Mouse (Mus musculus): ENCODE results near the gene Cmah. TPM values are rescaled to one million over a fixed set of nuclear protein-coding genes. Genes with fewer than 3 reads are reported as not detected.

Cmah gene
- polyA plus RNA-seq (2012; rRNA removed): 7.9 and 8.3 TPM in 2 replicates

DNA sequence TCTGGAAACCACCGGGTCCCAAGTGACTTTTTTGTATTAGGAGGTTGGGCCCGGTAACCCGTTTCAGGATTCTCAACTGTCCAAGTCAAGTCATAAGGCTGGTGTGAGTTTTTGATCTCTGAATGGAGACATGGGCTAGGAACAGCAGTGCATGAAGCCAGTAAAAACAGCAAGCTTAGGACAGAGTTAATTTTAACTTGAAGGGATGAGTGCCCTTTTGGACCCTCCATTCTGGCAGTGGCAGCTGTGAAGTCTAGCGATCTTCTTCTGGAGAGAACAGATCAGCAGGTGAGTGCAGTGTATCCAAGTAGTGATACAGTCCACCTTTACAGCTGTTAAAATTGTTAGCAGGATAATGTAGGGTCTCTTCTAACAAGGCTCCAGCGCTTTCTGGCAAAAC is at the start of gene Cmah:
Cmah (plus strand) TSS at position 204 of the 400 bp plus-strand sequence.
- Histone ChIP-seq H3K4me3 (ENCODE audit: insufficient read depth, low read depth, low read length) (no peak within 1 kb of the TSS; the same call in 1 of the 2 replicates), H3K4me1 (ENCODE audit: control insufficient read depth, insufficient read depth, low read length) (peaks cover 37% of the 10 kb centered on the region), H3K27ac (ENCODE audit: insufficient read depth, low read depth, low read length) (peak within 1 kb of the TSS; percentile 94), H3K36me3 (ENCODE audit: control insufficient read depth, insufficient read depth, low read length) (no peaks in the 10 kb centered on the region), H3K27me3 (replicated peaks; ENCODE audit: control insufficient read depth, insufficient read depth, low read length) (no peaks in the 10 kb centered on the region)
- DNase-seq: peak; percentile 89
- 50% methylated on average over 5 of the region's 5 CpGs for WGBS
- TF ChIP-seq POLR2A (IDR thresholded peaks at IDR 0.05; ENCODE audit: low read depth, low read length) (no peak), CTCF (conservative IDR thresholded peaks at IDR 0.05; ENCODE audit: insufficient read depth, insufficient read length, low read depth, low read length) (no peak)

GRCm38 (mm10) chr13:24279407-24279761 is 47.8 kb upstream of the Cmah start:
- H3K4me3 ChIP-seq (ENCODE audit: insufficient read depth, low read depth, low read length): peak overlapping the region; percentile 72; the same call in 1 of the 2 replicates
- no peaks in the 10 kb centered on the region for H3K36me3 ChIP-seq (ENCODE audit: control insufficient read depth, insufficient read depth, low read length)
- TF ChIP-seq CTCF (conservative IDR thresholded peaks at IDR 0.05; ENCODE audit: insufficient read depth, insufficient read length, low read depth, low read length) (no peak), POLR2A (IDR thresholded peaks at IDR 0.05; ENCODE audit: low read depth, low read length) (no peak)
- H3K27me3 ChIP-seq (replicated peaks; ENCODE audit: control insufficient read depth, insufficient read depth, low read length): no peaks in the 10 kb centered on the region
- no peak overlapping the region; the same call in 1 of the 2 replicates for H3K27ac ChIP-seq (ENCODE audit: insufficient read depth, low read depth, low read length)
- no peaks in the 10 kb centered on the region for H3K4me1 ChIP-seq (ENCODE audit: control insufficient read depth, insufficient read depth, low read length)
- 44% methylated on average over 11 of the region's 11 CpGs for WGBS
- DNase-seq: no peak

- DNase-seq: peak; percentile 81
- TF ChIP-seq POLR2A (IDR thresholded peaks at IDR 0.05; ENCODE audit: low read depth, low read length) (no peak), CTCF (conservative IDR thresholded peaks at IDR 0.05; ENCODE audit: insufficient read depth, insufficient read length, low read depth, low read length) (no peak)
- 7% methylated on average over 21 of the region's 21 CpGs for WGBS
Observed at GRCm38 (mm10) chr13:24279762-24280438, 47.3 kb upstream of the Cmah start.

DNA sequence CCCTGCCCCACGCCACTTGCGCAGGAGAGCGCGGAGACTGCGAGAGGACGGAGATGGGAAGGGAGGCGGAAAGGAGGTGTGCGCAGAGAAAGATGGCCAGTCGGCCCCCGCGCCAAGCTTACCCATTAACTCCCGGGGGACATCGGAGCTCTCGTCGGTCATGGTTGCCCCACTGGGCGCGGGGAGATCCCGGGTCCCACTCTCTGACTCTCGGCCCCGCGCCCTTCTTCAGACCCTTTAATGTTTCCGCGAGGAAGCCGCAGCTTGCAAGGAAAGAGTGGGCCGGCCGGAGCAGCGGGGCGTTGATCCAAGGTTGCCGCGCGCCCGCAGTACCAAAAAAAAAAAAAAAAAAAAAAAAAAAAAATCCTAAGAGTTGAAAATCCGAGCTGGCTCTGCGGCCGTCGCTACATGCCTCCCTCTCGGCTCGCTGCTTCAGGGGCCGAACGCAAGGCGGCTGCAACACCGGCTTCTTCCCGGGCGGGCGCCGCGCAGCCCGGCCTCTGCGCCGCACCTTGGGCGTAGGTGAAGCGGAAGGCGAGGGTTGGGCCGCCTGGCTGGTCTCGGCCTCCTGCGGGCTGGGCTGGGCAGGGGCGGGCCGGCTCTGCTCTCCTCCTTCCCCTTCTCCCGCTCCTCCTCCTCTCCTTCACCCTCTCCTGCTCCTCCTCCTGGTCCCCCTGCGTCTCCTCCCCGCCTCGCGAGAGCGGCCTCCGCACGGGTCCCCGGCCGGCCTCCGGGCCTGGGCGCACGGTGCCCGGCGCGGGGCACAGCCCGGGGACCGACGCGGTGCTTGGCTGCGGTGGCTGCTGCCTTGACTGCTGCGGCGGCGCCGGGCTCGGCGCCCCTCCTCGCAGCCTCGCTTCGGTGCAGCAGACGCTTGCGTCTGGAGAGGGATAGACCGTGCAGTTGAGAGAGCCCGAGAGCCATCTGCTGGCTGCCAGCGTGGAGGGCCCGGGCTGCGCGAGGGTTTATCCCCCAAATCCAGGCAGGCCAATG is 46.5 kb upstream of the Cmah start, which contains the start of gene Carmil1:
Carmil1 (minus strand) TSS at position 357 of the 993 bp plus-strand sequence.
- TF ChIP-seq POLR2A (IDR thresholded peaks at IDR 0.05; ENCODE audit: low read depth, low read length) (no peak), CTCF (conservative IDR thresholded peaks at IDR 0.05; ENCODE audit: insufficient read depth, insufficient read length, low read depth, low read length) (peak; percentile 61)
- no peaks in the 10 kb centered on the region for H3K27me3 ChIP-seq (replicated peaks; ENCODE audit: control insufficient read depth, insufficient read depth, low read length)
- WGBS: under 1% methylated on average over 85 of the region's 96 CpGs
- H3K4me1 ChIP-seq (ENCODE audit: control insufficient read depth, insufficient read depth, low read length): no peaks in the 10 kb centered on the region
- peak within 1 kb of the TSS; percentile 66 for H3K27ac ChIP-seq (ENCODE audit: insufficient read depth, low read depth, low read length)
- peak within 1 kb of the TSS; percentile 72 for H3K4me3 ChIP-seq (ENCODE audit: insufficient read depth, low read depth, low read length)
- H3K36me3 ChIP-seq (ENCODE audit: control insufficient read depth, insufficient read depth, low read length): no peaks in the 10 kb centered on the region
- peak; percentile 91 for DNase-seq

More at GRCm38 (mm10) chr13:24279762-24280438, 47.3 kb upstream of the Cmah start:
- Histone ChIP-seq H3K27ac (ENCODE audit: insufficient read depth, low read depth, low read length) (no peak overlapping the region), H3K27me3 (replicated peaks; ENCODE audit: control insufficient read depth, insufficient read depth, low read length) (no peaks in the 10 kb centered on the region), H3K4me3 (ENCODE audit: insufficient read depth, low read depth, low read length) (peak overlapping the region; percentile 72), H3K36me3 (ENCODE audit: control insufficient read depth, insufficient read depth, low read length) (no peaks in the 10 kb centered on the region), H3K4me1 (ENCODE audit: control insufficient read depth, insufficient read depth, low read length) (no peaks in the 10 kb centered on the region)

DNA sequence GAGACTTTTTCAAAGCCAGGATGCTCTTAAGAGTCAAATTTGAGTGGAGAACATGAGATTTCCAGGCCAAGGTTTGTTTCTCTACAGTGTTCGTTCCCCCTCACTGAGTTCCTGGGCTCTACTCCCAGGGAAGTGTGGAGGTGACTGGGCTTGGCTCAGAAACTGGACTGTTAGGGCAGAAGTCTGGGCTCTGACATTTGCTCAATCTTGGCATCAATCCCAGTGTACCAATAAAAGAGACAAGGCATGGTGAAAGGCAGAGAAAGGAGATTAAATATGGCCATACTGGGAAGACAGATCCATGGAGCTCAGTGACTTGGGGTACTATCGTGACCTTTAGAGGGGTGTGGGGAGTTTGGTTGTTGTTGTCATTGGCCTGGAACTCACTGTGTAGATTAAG is 39.8 kb upstream of the Cmah start:
- H3K36me3 ChIP-seq (ENCODE audit: control insufficient read depth, insufficient read depth, low read length): no peaks in the 10 kb centered on the region
- H3K4me3 ChIP-seq (ENCODE audit: insufficient read depth, low read depth, low read length): no peak overlapping the region
- TF ChIP-seq POLR2A (IDR thresholded peaks at IDR 0.05; ENCODE audit: low read depth, low read length) (no peak), CTCF (conservative IDR thresholded peaks at IDR 0.05; ENCODE audit: insufficient read depth, insufficient read length, low read depth, low read length) (no peak)
- H3K27ac ChIP-seq (ENCODE audit: insufficient read depth, low read depth, low read length): no peak overlapping the region
- peak; percentile 84 for DNase-seq
- whole genome bisulfite sequencing: 61% methylated on average over 2 of the region's 2 CpGs
- no peaks in the 10 kb centered on the region for H3K27me3 ChIP-seq (replicated peaks; ENCODE audit: control insufficient read depth, insufficient read depth, low read length)
- peaks cover 4% of the 10 kb centered on the region; the same call in 1 of the 2 replicates for H3K4me1 ChIP-seq (ENCODE audit: control insufficient read depth, insufficient read depth, low read length)

DNA sequence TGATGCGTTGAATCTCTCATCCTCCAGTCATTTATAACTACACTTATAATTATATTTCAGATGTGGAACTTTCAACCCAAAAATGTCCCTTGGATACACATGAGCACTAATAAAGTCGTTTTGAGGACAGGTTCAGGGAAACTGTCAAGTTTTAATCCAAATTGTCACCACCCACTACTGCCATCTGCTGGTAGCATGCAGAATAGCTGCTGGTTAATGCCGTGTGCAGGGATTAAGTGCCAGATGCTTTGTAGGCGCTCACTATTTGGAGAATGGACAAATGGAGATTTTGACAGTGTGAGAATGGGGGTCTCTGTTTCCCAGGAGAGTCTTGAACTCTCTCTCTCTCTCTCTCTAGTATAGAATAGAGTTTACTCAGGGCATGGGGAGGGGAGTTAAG is 30.0 kb upstream of the Cmah start:
- no peak overlapping the region for H3K27ac ChIP-seq (ENCODE audit: insufficient read depth, low read depth, low read length)
- no peak overlapping the region for H3K4me3 ChIP-seq (ENCODE audit: insufficient read depth, low read depth, low read length)
- TF ChIP-seq POLR2A (IDR thresholded peaks at IDR 0.05; ENCODE audit: low read depth, low read length) (no peak), CTCF (conservative IDR thresholded peaks at IDR 0.05; ENCODE audit: insufficient read depth, insufficient read length, low read depth, low read length) (peak; percentile 79)
- 17% methylated on average over 4 of the region's 4 CpGs for WGBS
- DNase-seq: peak; percentile 53
- H3K36me3 ChIP-seq (ENCODE audit: control insufficient read depth, insufficient read depth, low read length): no peaks in the 10 kb centered on the region
- no peaks in the 10 kb centered on the region for H3K27me3 ChIP-seq (replicated peaks; ENCODE audit: control insufficient read depth, insufficient read depth, low read length)
- H3K4me1 ChIP-seq (ENCODE audit: control insufficient read depth, insufficient read depth, low read length): no peaks in the 10 kb centered on the region

Measured in kidney, adult 2 months (tissue).